Mouse (Mus musculus): Measurements from ENCODE around the gene Ccnc.
"Not testable (repeated sequence)": the region's sequence is repeated elsewhere in the genome, so short reads cannot be mapped to it uniquely, and the experiment has no call there.

Gene Ccnc

DNA sequence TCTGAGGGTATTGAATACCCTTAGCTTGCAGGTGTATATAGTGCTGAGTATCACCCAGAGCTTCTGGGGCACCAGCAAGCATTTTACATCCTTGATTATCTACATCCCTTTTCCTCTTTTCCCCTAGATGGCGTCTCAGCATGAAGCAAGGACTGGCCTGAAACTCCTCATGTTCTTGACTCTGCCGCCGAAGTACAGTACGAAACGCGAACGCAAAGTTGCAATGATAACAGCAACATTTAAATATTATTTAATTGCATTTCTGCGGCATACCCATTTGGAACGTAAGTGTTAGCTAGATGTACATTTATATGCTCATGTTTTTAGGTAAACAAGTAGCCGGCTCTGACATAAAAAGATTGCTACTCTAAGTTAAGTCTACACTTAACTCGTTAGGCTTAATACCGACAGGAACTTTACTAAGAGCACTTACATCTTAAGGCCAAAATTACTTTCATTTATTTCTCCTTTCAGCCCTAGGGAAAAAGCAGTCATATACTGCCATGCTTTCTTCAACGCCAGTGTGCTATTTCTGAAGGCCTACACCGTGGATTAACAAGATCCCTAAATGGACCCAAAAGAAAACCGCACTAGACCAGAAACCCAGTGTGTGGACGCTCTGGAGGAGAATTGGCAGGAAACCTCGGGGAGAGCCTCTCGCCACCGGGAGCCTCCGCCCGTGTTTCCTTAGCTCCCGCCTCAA lies 438 bp upstream of the Ccnc start:
- peak; percentile 57 to 64 for DNase-seq

DNA sequence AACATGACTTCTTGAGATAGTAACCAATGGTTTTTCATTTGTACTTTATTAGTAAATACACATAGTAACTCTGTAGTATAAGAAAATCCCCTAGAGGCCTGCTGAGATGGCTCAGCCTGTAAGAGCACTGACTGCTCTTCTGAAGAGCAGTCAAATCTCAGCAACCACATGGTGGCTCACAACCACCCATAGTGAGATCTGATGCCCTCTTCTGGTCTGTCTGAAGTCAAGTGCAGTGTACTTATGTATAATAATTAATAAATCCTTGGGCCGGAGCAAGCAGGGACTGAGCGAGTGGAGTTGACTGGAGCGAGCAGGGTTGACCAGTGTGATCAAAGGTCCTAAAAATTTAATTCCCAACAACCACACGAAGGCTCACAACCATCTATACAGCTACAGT lies 11.7 kb downstream of the Ccnc start:
- DNase-seq, result peak in 1 of 2 experiments; percentile 10

- not testable (repeated sequence) for DNase-seq
Measured at GRCm38 (mm10) chr4:21744142-21744541, 16.6 kb downstream of the Ccnc start.

DNA sequence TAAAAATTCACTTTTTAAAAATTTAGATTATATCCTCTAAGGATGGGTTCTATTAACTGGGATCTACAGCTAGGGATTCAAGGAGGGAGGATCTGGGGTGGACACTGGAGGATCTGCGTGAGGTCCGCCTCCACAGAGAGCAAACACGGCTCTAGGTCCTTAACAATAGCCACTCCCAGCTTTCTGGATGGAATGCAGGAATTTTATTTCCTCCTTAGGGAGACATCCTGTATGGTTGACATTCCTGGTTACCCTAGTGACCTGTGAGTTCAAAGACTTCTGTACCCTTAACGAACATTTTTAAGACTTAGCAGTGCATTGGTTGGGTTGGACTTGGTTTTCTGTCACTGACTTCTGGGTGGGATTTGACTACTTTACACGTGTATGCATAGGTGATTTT lies 18.2 kb downstream of the Ccnc start:
- no peak for DNase-seq

DNA sequence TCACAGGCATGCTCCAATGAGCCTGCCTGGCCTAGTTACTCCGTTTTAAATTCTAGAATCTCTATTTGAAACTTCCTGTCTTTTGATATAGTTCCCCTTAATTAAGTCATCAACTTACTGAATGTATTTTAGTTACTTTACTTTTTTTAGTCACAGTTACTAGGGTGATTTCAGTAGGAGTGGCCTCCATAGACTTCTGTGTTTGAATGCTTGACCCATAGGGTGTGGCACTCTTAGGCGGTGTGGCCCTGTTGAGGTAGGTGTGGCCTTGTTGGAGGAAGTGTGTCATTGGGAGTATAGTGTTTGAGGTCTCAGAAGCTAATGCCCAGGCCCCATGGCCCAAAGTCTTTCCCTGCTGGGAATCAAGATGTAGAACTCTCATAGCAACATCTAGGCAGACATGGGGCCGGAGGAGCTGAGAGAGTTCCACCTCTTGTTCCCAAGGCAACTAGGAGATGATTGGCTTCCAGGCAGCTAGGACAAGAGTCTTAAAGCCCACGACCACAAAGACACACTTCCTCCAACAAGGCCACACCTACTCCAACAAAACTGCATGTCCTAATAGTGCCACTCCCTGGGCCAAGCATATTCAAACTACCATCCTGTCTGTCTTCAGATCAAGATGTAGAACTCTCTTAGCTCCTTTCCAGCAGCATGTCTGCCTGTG lies 27.8 kb downstream of the Ccnc start:
- DNase-seq, result no peak

DNA sequence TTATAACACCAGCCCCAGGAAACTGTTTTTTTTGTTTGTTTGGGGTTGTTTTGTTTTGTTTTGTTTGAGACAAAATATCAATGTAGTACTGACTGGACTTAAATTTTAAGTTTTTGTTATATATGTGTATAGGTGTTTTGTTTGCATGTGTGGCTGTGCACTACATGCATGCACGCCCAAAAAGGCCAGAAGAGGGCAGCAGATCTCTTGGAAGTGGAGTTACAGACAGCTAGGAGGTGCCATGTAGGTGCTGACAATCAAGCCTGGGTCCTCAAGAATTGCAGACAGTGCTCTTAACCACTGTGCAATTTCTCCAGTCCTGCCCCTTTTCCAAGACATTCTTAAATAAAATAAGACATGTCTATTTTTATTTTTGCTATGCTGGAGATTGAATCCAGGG lies 31.4 kb downstream of the Ccnc start:
- peak in 1 of 2 experiments; percentile 19 for DNase-seq

DNA sequence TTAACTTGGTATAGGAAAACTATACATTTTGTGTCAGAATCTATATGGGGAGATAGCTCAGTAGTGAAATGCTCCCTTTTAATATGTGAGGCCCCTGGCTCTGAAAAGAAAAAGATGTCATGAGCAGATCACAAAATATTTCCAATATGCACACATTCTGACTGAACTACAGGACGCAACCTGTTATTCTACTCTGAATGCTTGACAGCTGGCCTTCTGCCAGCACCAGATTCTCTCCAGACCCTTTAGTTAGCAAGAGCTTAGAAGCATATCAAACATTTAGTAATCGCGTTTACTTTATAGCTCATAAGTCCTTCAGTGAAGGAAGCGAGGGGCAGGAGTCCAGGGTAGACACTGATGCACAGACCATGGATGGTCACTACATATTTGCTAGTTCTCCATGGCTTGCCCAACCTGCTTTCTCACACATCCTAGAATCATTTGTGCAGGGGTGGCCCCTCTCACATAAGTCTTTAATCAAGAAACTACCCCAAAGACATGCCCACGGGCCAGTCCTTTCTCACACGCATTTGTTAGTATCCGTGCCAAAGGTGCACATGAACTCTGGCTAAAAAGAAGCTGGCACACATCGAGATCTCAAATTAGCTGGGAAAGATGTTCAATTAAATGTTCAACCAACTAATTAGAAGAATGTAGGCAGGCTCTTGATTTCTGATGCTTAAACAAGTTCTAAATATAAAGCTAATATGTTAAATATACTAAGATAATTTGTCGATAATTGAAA lies 34.1 kb downstream of the Ccnc start:
- DNase-seq, result peak; percentile 47 to 49

GRCm38 (mm10) chr4:21763827-21764226 lies 36.3 kb downstream of the Ccnc start:
- DNase-seq, result no peak

DNA sequence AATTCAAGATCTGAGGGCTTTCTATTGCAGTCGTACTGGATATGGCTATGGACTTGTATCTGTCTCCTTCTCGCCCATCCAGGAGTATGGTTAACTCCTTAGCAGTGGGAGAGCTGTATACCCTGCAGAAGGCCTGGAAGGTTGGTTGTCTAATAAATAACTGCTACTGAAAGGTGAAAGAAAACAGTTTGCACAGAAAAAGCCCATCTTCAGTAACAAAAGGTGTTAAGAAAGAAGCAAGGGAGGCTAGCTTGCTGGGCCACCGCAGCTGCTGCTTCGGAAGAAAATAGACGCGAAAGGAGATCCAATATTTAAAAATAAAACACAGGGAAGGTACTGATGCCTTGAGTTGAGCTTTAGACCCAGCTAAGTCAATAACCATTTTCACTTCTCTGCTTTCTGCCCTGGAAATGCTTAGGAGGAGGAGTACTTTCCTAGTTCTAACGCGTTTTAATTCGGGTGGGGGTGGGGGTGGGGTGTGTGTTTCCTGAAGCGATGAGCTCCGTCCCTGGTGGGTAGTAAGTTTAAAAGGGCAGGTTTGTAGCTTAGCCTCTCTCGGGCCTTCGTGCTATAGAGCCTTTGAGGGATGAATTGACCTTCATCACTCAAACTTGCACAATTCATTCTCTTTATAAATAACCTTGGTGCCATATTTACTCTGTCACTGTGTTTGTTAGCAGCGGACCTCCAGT lies 38.8 kb downstream of the Ccnc start:
- peak; percentile 6 to 24 for DNase-seq

- DNase-seq, result peak; percentile 90 to 91
Measured at GRCm38 (mm10) chr4:21766863-21767304, 39.4 kb downstream of the Ccnc start, which contains the start of the genes Usp45 and Tstd3. TSS of gene Usp45 (plus strand) at chr4:21767156. TSS of gene Tstd3 (minus strand) at chr4:21767212.

GRCm38 (mm10) chr4:21771064-21771463 lies 43.6 kb downstream of the Ccnc start:
- no peak for DNase-seq

GRCm38 (mm10) chr4:21772306-21772705 lies 44.8 kb downstream of the Ccnc start:
- DNase-seq, result no peak

- peak; percentile 97 to 99 for DNase-seq
Measured at GRCm38 (mm10) chr4:21776091-21776945, 48.8 kb downstream of the Ccnc start.

DNA sequence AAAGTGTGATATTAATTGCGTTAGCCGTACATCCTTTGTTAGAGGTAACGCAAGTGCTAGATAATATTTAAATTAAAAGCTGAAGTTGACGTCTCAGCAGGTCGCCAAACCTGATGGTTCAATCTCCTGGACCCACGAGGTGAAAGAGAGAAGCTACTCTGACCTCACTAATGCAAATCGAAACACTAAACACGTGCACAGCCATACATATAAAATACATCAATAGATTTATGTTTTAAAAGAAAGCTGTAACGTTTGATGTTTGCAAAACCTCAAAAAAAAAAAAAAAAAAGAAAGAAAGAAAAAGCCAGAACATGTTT lies 49.4 kb downstream of the Ccnc start:
- peak; percentile 10 to 12 for DNase-seq

DNA sequence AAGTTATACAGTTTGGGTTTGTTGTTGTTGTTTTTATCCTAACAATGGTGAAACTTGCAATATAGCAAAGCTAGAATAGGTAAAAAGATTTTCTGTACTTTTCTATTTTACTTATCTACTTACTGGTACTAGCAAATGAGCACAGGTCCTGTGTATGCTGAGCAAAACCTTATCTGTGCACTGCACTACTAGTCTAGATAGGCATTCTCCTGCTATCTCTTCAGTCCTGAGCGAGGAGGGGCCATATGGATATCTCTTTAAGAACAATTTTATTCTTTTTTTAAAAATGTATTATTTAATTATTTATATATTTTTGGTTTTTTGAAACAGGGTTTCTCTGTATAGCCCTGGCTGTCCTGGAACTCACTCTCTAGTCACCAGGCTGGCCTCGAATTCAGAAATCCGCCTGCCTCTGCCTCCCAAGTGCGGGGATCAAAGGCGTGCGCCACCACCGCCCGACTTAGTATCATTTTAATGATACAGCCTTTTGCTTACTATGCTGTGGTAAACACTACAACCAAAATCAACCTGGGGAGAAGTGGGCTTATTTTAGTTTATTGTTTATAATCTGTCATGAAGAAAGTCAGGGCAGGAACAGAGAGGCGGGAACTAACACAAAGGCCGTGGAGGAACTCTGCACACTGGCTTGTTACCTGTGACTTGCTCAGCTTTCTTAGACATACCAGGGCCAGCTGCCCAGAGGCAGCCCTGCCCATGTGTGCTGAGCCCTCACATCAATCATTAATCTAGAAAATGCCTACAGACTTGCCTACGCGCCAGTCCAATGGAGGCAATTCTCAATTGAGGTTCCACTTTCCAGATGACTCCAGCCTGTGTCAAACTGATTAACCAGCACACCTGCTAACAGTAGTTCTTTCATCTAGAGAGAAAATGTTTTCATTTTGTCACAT lies 53.6 kb downstream of the Ccnc start:
- no peak for DNase-seq

- DNase-seq, result no peak
Measured at GRCm38 (mm10) chr4:21786268-21786667, 58.8 kb downstream of the Ccnc start.

DNA sequence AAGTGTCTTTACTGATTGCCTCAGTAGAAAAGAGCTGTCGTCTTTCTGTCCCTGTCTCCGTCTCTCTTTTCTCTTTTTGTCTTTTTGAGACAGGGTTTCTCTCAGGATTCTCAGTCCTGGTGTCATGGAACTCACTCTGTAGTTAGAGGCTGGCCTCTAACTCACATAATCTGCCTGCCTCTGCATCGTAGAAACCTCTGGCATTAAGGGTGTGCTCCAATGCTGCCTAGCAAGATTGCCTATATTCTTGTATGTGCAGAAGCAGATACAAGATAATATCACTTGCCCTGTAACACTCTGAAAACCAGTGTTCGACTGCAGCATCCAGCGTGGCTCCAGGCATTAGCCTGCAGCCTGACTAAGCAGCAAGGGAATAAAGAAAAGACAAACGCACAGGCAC lies 61.4 kb downstream of the Ccnc start:
- no peak for DNase-seq

DNA sequence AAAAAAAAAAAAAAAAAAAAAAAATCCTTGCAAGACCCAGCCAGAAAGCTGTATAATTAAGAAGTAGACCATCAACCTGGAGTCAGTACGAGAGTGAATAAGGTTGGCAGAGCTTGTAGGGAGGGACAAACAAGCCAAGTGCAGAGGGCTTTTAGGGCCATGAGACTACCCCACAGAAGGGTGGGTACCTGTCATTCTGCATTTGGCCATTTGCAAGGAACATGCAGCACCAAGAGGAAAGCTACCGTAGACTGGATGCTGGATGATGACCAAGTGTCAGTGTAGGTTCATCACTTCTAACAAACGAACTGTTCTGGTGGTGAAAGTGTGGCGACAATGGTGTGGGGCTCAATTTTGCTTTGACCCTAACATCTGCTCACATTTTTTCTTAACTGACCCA lies 62.3 kb downstream of the Ccnc start:
- peak; percentile 20 to 29 for DNase-seq

- DNase-seq, result peak; percentile 55 to 65
Measured at GRCm38 (mm10) chr4:21793631-21794030, 66.1 kb downstream of the Ccnc start.

- no peak for DNase-seq
Measured at GRCm38 (mm10) chr4:21801013-21801412, 73.5 kb downstream of the Ccnc start.

DNA sequence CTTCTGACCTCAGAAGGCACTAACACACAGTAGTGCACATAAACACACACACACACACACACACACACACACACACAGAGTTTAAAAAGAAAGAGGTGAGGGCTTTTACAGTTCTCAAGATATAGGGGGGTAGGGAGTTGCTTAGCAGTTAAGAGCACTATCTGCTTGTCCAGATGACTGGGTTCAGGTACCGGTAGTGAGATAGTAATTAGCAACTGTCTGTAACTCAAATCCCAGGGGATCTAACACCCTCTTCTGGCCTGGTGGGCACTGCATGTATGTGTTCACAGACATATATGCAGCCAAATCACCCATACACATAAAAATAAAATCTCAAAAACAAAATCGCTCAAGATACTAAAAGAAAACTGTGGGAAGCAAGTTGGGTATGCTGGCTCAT lies 74.1 kb downstream of the Ccnc start:
- no peak for DNase-seq

Measured in cerebellum, postnatal 14 days (tissue).